In genomic region chr19:53390495-53391007, GRCm38 (mm10) we compare ENCODE assay signal across 8 mouse cellular contexts. TPM values are rescaled to one million over a fixed set of nuclear protein-coding genes. Genes with fewer than 3 reads are reported as not detected.
A peak's percentile ranks its signal among the peaks of the same experiment; 100 is the strongest.
DNase-seq lines count a peak whose midpoint lies in the region; ATAC-seq and TF ChIP-seq lines count a peak whose summit lies in the region.

Smndc1 (minus strand) TSS chr19:53390578.

- peak within 1 kb of the TSS; percentile 94 for H3K9ac ChIP-seq in heart, embryonic 12.5 days
- H3K9ac ChIP-seq in kidney, postnatal 0 days (ENCODE audit: low read depth, low read length): peak within 1 kb of the TSS; percentile 100
- H3K9ac ChIP-seq in liver, embryonic 11.5 days (ENCODE audit: low read depth, low read length): peak within 1 kb of the TSS; percentile 99
- peak within 1 kb of the TSS; percentile 99 for H3K9ac ChIP-seq in stomach, embryonic 14.5 days (replicated peaks; ENCODE audit: low read depth, low read length)

- H3K27ac ChIP-seq in heart, embryonic 12.5 days (ENCODE audit: poor library complexity, severe bottlenecking): peak within 1 kb of the TSS; percentile 98
- H3K27ac ChIP-seq in kidney, postnatal 0 days: peak within 1 kb of the TSS; percentile 100
- peak within 1 kb of the TSS; percentile 96 for H3K27ac ChIP-seq in liver, embryonic 11.5 days (ENCODE audit: low read depth, low read length)
- H3K27ac ChIP-seq in stomach, embryonic 14.5 days (ENCODE audit: low read length): peak within 1 kb of the TSS; percentile 99

- peak within 1 kb of the TSS; percentile 71 for H3K4me2 ChIP-seq in heart, embryonic 12.5 days
- H3K4me2 ChIP-seq in kidney, postnatal 0 days (ENCODE audit: low read length): peak within 1 kb of the TSS; percentile 76
- H3K4me2 ChIP-seq in liver, embryonic 11.5 days: peak within 1 kb of the TSS; percentile 85
- H3K4me2 ChIP-seq in stomach, embryonic 14.5 days (replicated peaks; ENCODE audit: low read depth, low read length): peak within 1 kb of the TSS; percentile 56

- no peaks in the 10 kb centered on the region for H3K27me3 ChIP-seq in heart, embryonic 12.5 days (replicated peaks)
- H3K27me3 ChIP-seq in kidney, postnatal 0 days (ENCODE audit: insufficient read depth, low read length): no peaks in the 10 kb centered on the region
- no peaks in the 10 kb centered on the region for H3K27me3 ChIP-seq in liver, embryonic 11.5 days (replicated peaks; ENCODE audit: control insufficient read depth, insufficient read depth, low read length)
- no peaks in the 10 kb centered on the region for H3K27me3 ChIP-seq in stomach, embryonic 14.5 days (ENCODE audit: control insufficient read depth, insufficient read depth, low read length)

- WGBS in heart, embryonic 12.5 days: under 1% methylated on average over 48 of the region's 48 CpGs
- under 1% methylated on average over 48 of the region's 48 CpGs for WGBS in kidney, postnatal 0 days
- WGBS in liver, embryonic 11.5 days: 1% methylated on average over 48 of the region's 48 CpGs
- under 1% methylated on average over 48 of the region's 48 CpGs for WGBS in stomach, embryonic 14.5 days

- no peaks in the 10 kb centered on the region for H3K9me3 ChIP-seq in heart, embryonic 12.5 days (replicated peaks)
- no peaks in the 10 kb centered on the region for H3K9me3 ChIP-seq in kidney, postnatal 0 days (replicated peaks; ENCODE audit: low read length)
- H3K9me3 ChIP-seq in liver, embryonic 11.5 days (ENCODE audit: control insufficient read depth, low read length): no peaks in the 10 kb centered on the region
- no peaks in the 10 kb centered on the region for H3K9me3 ChIP-seq in stomach, embryonic 14.5 days (ENCODE audit: control insufficient read depth, low read depth, low read length)

- H3K36me3 ChIP-seq in heart, embryonic 12.5 days: peaks cover 31% of the 10 kb centered on the region
- peaks cover 21% of the 10 kb centered on the region; the same call in 1 of the 2 replicates for H3K36me3 ChIP-seq in kidney, postnatal 0 days (ENCODE audit: insufficient read depth, low read length)
- H3K36me3 ChIP-seq in liver, embryonic 11.5 days (ENCODE audit: control insufficient read depth, insufficient read depth, low read length): peaks cover 18% of the 10 kb centered on the region
- peaks cover 30% of the 10 kb centered on the region for H3K36me3 ChIP-seq in stomach, embryonic 14.5 days (ENCODE audit: control insufficient read depth, insufficient read depth, low read length)

- ATAC-seq in erythroid progenitor cell, adult 5-6 weeks (replicated peaks; ENCODE audit: low FRiP score, poor library complexity, severe bottlenecking): peak; percentile 98
- peak; percentile 99 for ATAC-seq in heart, embryonic 12.5 days (ENCODE audit: insufficient number of reproducible peaks, low FRiP score)
- ATAC-seq in kidney, postnatal 0 days (replicated peaks; ENCODE audit: low FRiP score, low read depth): peak; percentile 98
- peak; percentile 98 for ATAC-seq in liver, embryonic 11.5 days (replicated peaks; ENCODE audit: low FRiP score)
- ATAC-seq in stomach, embryonic 14.5 days (ENCODE audit: insufficient number of reproducible peaks, insufficient read depth, low FRiP score, low read depth): peak; percentile 97

- peak; percentile 100 for DNase-seq in CD4-positive helper T cell, adult 2 months (ENCODE audit: low read depth, low spot score)
- peak; percentile 99 for DNase-seq in brain, embryonic 18.5 days (ENCODE audit: low read depth, low spot score)
- DNase-seq in kidney, postnatal 0 days (ENCODE audit: low spot score): peak; percentile 100
- peak; percentile 98 for DNase-seq in liver, embryonic 11.5 days (ENCODE audit: low spot score)
- DNase-seq in naive thymus-derived CD4-positive, alpha-beta T cell, adult 2 months (ENCODE audit: low read depth): peak; percentile 100

- TF ChIP-seq CTCF in kidney, postnatal 0 days (IDR thresholded peaks at IDR 0.05; ENCODE audit: low read depth): no peak

- H3K4me3 ChIP-seq in heart, embryonic 12.5 days: peak within 1 kb of the TSS; percentile 87
- peak within 1 kb of the TSS; percentile 95 for H3K4me3 ChIP-seq in kidney, postnatal 0 days (replicated peaks; ENCODE audit: low read depth, low read length)
- peak within 1 kb of the TSS; percentile 99 for H3K4me3 ChIP-seq in liver, embryonic 11.5 days (ENCODE audit: low read depth, low read length)
- peak within 1 kb of the TSS; percentile 99 for H3K4me3 ChIP-seq in stomach, embryonic 14.5 days (ENCODE audit: low read depth, low read length)

- H3K4me1 ChIP-seq in heart, embryonic 12.5 days (replicated peaks): peaks cover 15% of the 10 kb centered on the region
- peaks cover 12% of the 10 kb centered on the region; the same call in 1 of the 2 replicates for H3K4me1 ChIP-seq in kidney, postnatal 0 days (replicated peaks; ENCODE audit: insufficient read depth, low read length)
- peaks cover 27% of the 10 kb centered on the region for H3K4me1 ChIP-seq in liver, embryonic 11.5 days (replicated peaks; ENCODE audit: control insufficient read depth, insufficient read depth, low read length)
- H3K4me1 ChIP-seq in stomach, embryonic 14.5 days (ENCODE audit: control insufficient read depth, insufficient read depth, low read length): peaks cover 9% of the 10 kb centered on the region

RNA-seq across cellular contexts. Expression of gene Smndc1, which starts in this region (rescaled TPM):
- total RNA-seq in erythroid progenitor cell, adult 5-6 weeks (2015; ENCODE audit: low replicate concordance): 43.6 and 54.9 TPM in 2 replicates
- 31.5 and 32.0 TPM in 2 replicates for total RNA-seq in erythroid progenitor cell, adult 5-6 weeks (2017; ENCODE audit: low replicate concordance)
- polyA plus RNA-seq in heart, embryonic 12.5 days (2016; fragmentation: Nextera tagmentation; extraction: Ambion mirVana): 30.5 and 33.0 TPM in 2 replicates
- polyA plus RNA-seq in kidney, postnatal 0 days (2015; fragmentation: Nextera tagmentation; extraction: Ambion mirVana): 47.2 and 47.6 TPM in 2 replicates
- 53.8 and 54.2 TPM in 2 replicates for polyA plus RNA-seq in liver, embryonic 11.5 days (2014; fragmentation: Nextera tagmentation; extraction: Ambion mirVana)
- polyA plus RNA-seq in stomach, embryonic 14.5 days (2014; fragmentation: Nextera tagmentation; extraction: Ambion mirVana): 42.4 and 43.5 TPM in 2 replicates

Comparison
In these comparisons a context has a peak if more than half of its experiments do, and no peak if none do; other contexts are left out.
1. Peak in every context shown above with its lines: DNase-seq, ATAC-seq, H3K4me3 ChIP-seq and H3K27ac ChIP-seq.